Mouse (Mus musculus) midbrain, embryonic 16.5 days (tissue): Measurements from ENCODE around the gene Gm44579. TPM values are rescaled to one million over a fixed set of nuclear protein-coding genes. Genes with fewer than 3 reads are reported as not detected.

Experiments
- ATAC-seq: fragments of 200-750 bp; cut with Nextera tagmentation; 2 replicates; pipeline ENCODE4 v1.8.0; 2017; ENCODE audit warnings: moderate TSS enrichment
- H3K27ac ChIP-seq: fragments of 300-500 bp; sonication (generic); 2 replicates; pipeline ENCODE4 v1.5.1; 2014; ENCODE audit warnings: mild to moderate bottlenecking, low read length, mixed read lengths
- H3K27me3 ChIP-seq: fragments of 300-500 bp; sonication (generic); 2 replicates; pipeline ENCODE4 v1.6.1; 2014; ENCODE audit warnings: low read depth, low read length, mixed read lengths; ENCODE audit not compliant: control insufficient read depth, insufficient read depth
- H3K36me3 ChIP-seq: fragments of 300-500 bp; sonication (generic); 2 replicates; pipeline ENCODE4 v1.6.1; 2014; ENCODE audit warnings: mild to moderate bottlenecking, low read length, moderate library complexity, mixed read lengths; ENCODE audit not compliant: control insufficient read depth, insufficient read depth
- H3K4me1 ChIP-seq: fragments of 300-500 bp; sonication (generic); 2 replicates; pipeline ENCODE4 v1.6.1; 2014; ENCODE audit warnings: mild to moderate bottlenecking, low read length, mixed read lengths; ENCODE audit not compliant: control insufficient read depth, insufficient read depth
- H3K4me2 ChIP-seq: fragments of 300-500 bp; sonication (generic); 2 replicates; pipeline ENCODE4 v1.6.1; 2014; ENCODE audit warnings: mild to moderate bottlenecking, low read length, mixed read lengths
- H3K4me3 ChIP-seq: fragments of 300-500 bp; sonication (generic); 2 replicates; pipeline ENCODE4 v1.5.1; 2014; ENCODE audit warnings: low read depth, mild to moderate bottlenecking, low read length, moderate library complexity, mixed read lengths
- H3K9ac ChIP-seq: fragments of 300-500 bp; sonication (generic); 2 replicates; pipeline ENCODE4 v1.6.1; 2014; ENCODE audit warnings: low read depth, low read length, mixed read lengths
- H3K9me3 ChIP-seq: fragments of 300-500 bp; sonication (generic); replicated peaks from 2 replicates; pipeline ENCODE4 v1.6.1; 2014; ENCODE audit warnings: mild to moderate bottlenecking, low read length, mixed read lengths; ENCODE audit not compliant: control insufficient read depth, poor library complexity, severe bottlenecking
- WGBS: fragments of 180-500 bp; shearing (Covaris S2); extraction: QIAGEN DNeasy Blood & Tissue Kit; methylation state at CpG from one replicate; pipeline ENCODE4 v1.1.7; 2014; 5-methylcytosine and 5-hydroxymethylcytosine counted together
- polyA plus RNA-seq: library from polyadenylated mRNA; unstranded; fragments of >200 nt; fragmentation: Nextera tagmentation; extraction: Ambion mirVana; gene quantifications from 2 replicates; pipeline ENCODE4 v1.2.1, GENCODE M21; 2015

The Gm44579 gene
- not detected in 2 replicates for polyA plus RNA-seq

DNA sequence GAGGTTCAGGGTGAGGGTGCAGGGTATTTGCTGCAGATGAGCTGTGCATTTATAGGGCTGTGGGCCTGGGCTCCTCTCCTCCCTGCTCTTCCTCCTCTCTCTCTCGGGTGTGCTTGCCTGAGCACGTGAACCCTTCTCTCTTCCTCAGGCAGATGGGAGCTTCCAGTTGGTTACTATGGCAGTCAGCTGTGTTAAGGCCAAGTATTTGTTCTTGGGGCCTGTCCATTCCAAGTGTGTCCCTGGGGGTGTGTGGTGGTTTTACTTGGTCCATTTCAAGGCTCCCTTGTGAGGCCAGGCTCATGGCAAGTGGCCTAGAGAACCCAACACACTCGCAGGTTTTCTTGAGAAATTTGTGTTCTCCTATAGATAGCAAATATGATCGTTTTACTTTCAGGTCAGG is at the start of gene Gm44579, which contains the start of gene Olfr287:
Gene Gm44579, minus strand, starts transcription at position 101 of the 400 bp plus-strand sequence.
Gene Olfr287, minus strand, starts transcription at position 180 of the 400 bp plus-strand sequence.
- WGBS = 67% methylated on average over 4 of the region's 4 CpGs
- ATAC-seq = no peak
- H3K36me3 ChIP-seq = no peaks in the 10 kb centered on the region

DNA sequence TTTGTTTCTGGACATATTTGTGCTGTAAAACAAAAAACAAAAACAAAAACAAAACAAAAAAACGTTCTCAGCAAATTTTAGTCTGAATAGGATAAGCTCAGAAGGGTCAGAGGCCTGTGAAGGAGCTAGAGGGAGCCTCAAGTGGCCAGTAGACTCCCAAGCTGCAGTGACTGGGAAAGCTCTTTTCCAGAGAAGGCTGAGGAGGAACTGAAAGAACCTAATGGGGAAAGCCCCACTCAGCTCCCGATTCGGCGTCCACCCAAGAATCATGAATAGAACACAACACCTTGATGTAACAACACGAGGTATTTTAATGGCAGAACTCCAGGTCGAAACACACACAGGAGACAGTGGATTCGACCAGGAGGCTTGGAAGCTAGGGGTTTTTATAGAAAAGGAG is 37.0 kb upstream of the Gm44579 start:
- ATAC-seq = no peak
- Histone ChIP-seq H3K4me3 (no peak overlapping the region), H3K4me1 (no peaks in the 10 kb centered on the region), H3K27ac (no peak overlapping the region), H3K27me3 (no peaks in the 10 kb centered on the region), H3K36me3 (no peaks in the 10 kb centered on the region), H3K9me3 (no peaks in the 10 kb centered on the region), H3K4me2 (no peak overlapping the region), H3K9ac (no peak overlapping the region)
- 90% methylated on average over 7 of the region's 7 CpGs for WGBS

More for the DNA sequence above, at the start of gene Gm44579, which contains the start of gene Olfr287:
- Histone ChIP-seq H3K27ac (no peak within 1 kb of the TSS), H3K9me3 (no peaks in the 10 kb centered on the region), H3K4me3 (no peak within 1 kb of the TSS), H3K4me2 (no peak within 1 kb of the TSS), H3K27me3 (no peaks in the 10 kb centered on the region), H3K9ac (no peak within 1 kb of the TSS), H3K4me1 (no peaks in the 10 kb centered on the region)

GRCm38 (mm10) chr15:98257193-98257592 is 36.4 kb upstream of the Gm44579 start, which contains the start of gene H1fnt:
Gene H1fnt (minus strand): TSS chr15:98257293.
- H3K4me3 ChIP-seq = no peak within 1 kb of the TSS
- no peaks in the 10 kb centered on the region for H3K36me3 ChIP-seq
- no peak for ATAC-seq
- H3K4me2 ChIP-seq = no peak within 1 kb of the TSS
- H3K9me3 ChIP-seq = no peaks in the 10 kb centered on the region
- no peak within 1 kb of the TSS for H3K9ac ChIP-seq
- no peaks in the 10 kb centered on the region for H3K4me1 ChIP-seq
- no peak within 1 kb of the TSS for H3K27ac ChIP-seq
- WGBS = 88% methylated on average over 8 of the region's 8 CpGs
- H3K27me3 ChIP-seq = no peaks in the 10 kb centered on the region

DNA sequence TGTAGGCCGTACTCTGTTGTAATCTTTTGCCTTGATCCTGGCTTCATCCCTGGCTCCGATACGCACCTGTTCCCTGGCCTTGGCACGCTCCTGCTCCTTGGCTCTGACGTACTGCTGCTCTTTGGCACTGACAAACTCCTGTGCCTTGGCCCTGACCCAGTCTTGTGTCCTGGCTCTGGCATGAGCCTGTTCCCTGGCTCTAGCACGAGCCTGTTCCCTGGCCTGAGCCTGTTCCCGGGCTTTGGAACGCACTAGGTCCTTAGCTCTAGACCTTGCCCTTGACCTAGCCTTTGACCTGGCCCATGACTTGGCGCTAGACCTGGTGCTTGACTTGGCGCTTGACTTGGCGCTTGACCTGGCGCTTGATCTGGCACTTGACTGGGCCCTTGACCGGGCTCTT is 35.5 kb upstream of the Gm44579 start:
- no peaks in the 10 kb centered on the region for H3K36me3 ChIP-seq
- no peak overlapping the region for H3K9ac ChIP-seq
- no peak overlapping the region for H3K4me3 ChIP-seq
- 94% methylated on average over 13 of the region's 13 CpGs for WGBS
- H3K27ac ChIP-seq = no peak overlapping the region
- H3K9me3 ChIP-seq = no peaks in the 10 kb centered on the region
- ATAC-seq = no peak
- H3K4me2 ChIP-seq = no peak overlapping the region
- H3K27me3 ChIP-seq = no peaks in the 10 kb centered on the region
- no peaks in the 10 kb centered on the region for H3K4me1 ChIP-seq

DNA sequence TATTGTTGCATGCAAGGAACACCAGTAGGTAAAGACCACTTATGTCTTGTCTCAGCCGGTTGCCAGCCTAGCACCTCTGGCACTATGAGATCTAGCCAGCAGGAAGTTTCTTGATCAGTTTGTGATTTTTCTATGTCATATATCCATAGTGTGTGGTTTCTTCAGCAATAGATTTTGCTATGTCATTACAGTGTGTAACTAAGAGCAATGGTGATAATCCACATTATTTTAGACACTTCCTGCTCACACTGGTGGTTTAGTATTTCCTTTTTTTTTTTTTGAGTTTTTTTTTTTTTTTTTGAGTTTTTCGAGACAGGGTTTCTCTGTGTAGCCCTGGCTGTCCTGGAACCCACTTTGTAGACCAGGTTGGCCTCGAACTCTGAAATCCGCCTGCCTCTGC is 14.7 kb upstream of the Gm44579 start:
- no peak overlapping the region for H3K9ac ChIP-seq
- no peak overlapping the region for H3K27ac ChIP-seq
- 92% methylated on average over 4 of the region's 4 CpGs for WGBS
- no peaks in the 10 kb centered on the region for H3K36me3 ChIP-seq
- H3K4me1 ChIP-seq = no peaks in the 10 kb centered on the region
- H3K9me3 ChIP-seq = no peaks in the 10 kb centered on the region
- ATAC-seq = no peak
- H3K27me3 ChIP-seq = no peaks in the 10 kb centered on the region
- H3K4me2 ChIP-seq = no peak overlapping the region
- H3K4me3 ChIP-seq = no peak overlapping the region

- Histone ChIP-seq H3K36me3 (no peaks in the 10 kb centered on the region), H3K4me3 (no peak within 1 kb of the TSS), H3K27me3 (no peaks in the 10 kb centered on the region), H3K9me3 (no peaks in the 10 kb centered on the region), H3K4me1 (no peaks in the 10 kb centered on the region), H3K9ac (no peak within 1 kb of the TSS), H3K4me2 (no peak within 1 kb of the TSS), H3K27ac (no peak within 1 kb of the TSS)
- WGBS = 91% methylated on average over 4 of the region's 4 CpGs
- no peak for ATAC-seq
Measured at GRCm38 (mm10) chr15:98234350-98234749, 13.6 kb upstream of the Gm44579 start, which contains the start of gene Olfr286. Gene Olfr286 (minus strand): TSS chr15:98234450.

GRCm38 (mm10) chr15:98226096-98226495 is 5.3 kb upstream of the Gm44579 start:
- H3K9ac ChIP-seq = no peak overlapping the region
- no peak overlapping the region for H3K27ac ChIP-seq

DNA sequence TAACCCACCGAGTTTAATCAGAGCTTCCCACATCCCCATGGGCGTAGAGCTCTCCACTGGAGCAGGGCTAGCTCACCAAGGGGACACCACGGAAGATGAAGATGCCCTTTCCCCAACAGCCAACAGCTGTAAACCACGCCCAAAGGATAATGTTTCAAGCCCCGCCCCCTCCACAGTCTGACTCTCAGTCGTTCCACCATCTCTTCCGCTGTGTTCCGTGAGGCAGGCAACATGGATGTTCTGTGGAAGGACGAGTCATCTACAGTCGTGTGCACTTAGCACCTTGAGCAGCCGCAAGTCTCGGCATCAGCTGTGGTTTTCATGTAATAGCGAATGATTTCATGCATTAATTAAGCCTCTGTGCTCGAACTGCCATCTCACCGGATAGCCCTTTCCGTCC is 4.8 kb upstream of the Gm44579 start:
- no peak overlapping the region for H3K27ac ChIP-seq
- WGBS = 41% methylated on average over 16 of the region's 16 CpGs
- no peaks in the 10 kb centered on the region for H3K27me3 ChIP-seq
- H3K4me1 ChIP-seq = no peaks in the 10 kb centered on the region
- no peak overlapping the region for H3K4me3 ChIP-seq
- H3K4me2 ChIP-seq = no peak overlapping the region
- no peak overlapping the region for H3K9ac ChIP-seq
- no peak for ATAC-seq
- H3K36me3 ChIP-seq = no peaks in the 10 kb centered on the region
- no peaks in the 10 kb centered on the region for H3K9me3 ChIP-seq

More at GRCm38 (mm10) chr15:98226096-98226495, 5.3 kb upstream of the Gm44579 start:
- Histone ChIP-seq H3K27me3 (no peaks in the 10 kb centered on the region), H3K4me1 (no peaks in the 10 kb centered on the region), H3K4me3 (no peak overlapping the region), H3K4me2 (no peak overlapping the region), H3K9me3 (no peaks in the 10 kb centered on the region), H3K36me3 (no peaks in the 10 kb centered on the region)
- 65% methylated on average over 7 of the region's 7 CpGs for WGBS
- ATAC-seq = no peak

GRCm38 (mm10) chr15:98222377-98222776 is 1.6 kb upstream of the Gm44579 start:
- Histone ChIP-seq H3K9me3 (no peaks in the 10 kb centered on the region), H3K9ac (no peak overlapping the region), H3K27me3 (no peaks in the 10 kb centered on the region), H3K4me2 (no peak overlapping the region), H3K36me3 (no peaks in the 10 kb centered on the region), H3K27ac (no peak overlapping the region), H3K4me1 (no peaks in the 10 kb centered on the region), H3K4me3 (no peak overlapping the region)
- ATAC-seq = no peak
